Mouse (Mus musculus) C2C12 (cell line): ENCODE results near the gene Fam19a4.

Experiments
- CEBPB ChIP-seq: IDR thresholded peaks from one replicate; pipeline ENCODE4 v1.6.1; 2011; ENCODE audit warnings: low read depth, mild to moderate bottlenecking, control low read depth, moderate library complexity
- CTCF ChIP-seq: IDR thresholded peaks from one replicate; pipeline ENCODE4 v1.5.1; 2011; ENCODE audit not compliant: control insufficient read depth, insufficient read depth, insufficient read length
- FOSL1 ChIP-seq: IDR thresholded peaks from one replicate; pipeline ENCODE4 v1.8.0; 2011; ENCODE audit warnings: mild to moderate bottlenecking, low read length; ENCODE audit not compliant: poor library complexity, insufficient read depth, severe bottlenecking
- MAX ChIP-seq: IDR thresholded peaks from one replicate; pipeline ENCODE4 v1.6.1; 2011; ENCODE audit warnings: mild to moderate bottlenecking, control low read depth
- MYOD1 ChIP-seq: IDR thresholded peaks from one replicate; pipeline ENCODE4 v1.6.1; 2011; ENCODE audit warnings: low read depth; ENCODE audit not compliant: control insufficient read depth, insufficient read length
- USF1 ChIP-seq: IDR thresholded peaks from one replicate; pipeline ENCODE4 v1.6.1; 2011; ENCODE audit warnings: low read depth, mild to moderate bottlenecking, control low read depth, moderate library complexity

DNA sequence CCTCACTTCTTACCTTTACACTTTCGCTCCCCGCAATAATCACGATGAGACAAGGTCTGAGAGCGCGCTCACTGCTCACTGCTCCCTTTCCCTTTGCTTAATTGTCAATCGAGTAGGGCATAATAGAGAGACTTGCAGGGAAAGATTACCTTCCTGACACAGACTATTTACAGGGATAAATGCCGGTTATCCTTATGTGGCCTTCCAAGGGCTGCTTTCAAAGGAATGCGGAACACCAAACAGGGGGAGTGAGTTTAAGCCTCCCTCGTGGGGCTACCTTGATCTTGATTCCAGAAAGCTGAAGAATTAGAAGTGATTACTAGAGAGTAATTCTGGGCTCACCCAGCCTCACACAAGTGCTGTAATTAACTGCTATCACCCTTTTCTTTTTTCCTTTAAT lies 19.8 kb upstream of the Fam19a4 start:
- TF ChIP-seq MAX (no peak), CTCF (no peak), MYOD1 (no peak), USF1 (no peak), CEBPB (no peak), FOSL1 (no peak)
